ENCODE assay signal across 8 mouse cellular contexts in genomic region chrX:162761716-162762395, GRCm38 (mm10). TPM values are rescaled to one million over a fixed set of nuclear protein-coding genes. Genes with fewer than 3 reads are reported as not detected.
DNase-seq lines count a peak whose midpoint lies in the region; ATAC-seq and TF ChIP-seq lines count a peak whose summit lies in the region.

No protein-coding gene starts in this region.

- H3K4me2 ChIP-seq in midbrain, embryonic 13.5 days (replicated peaks): peak overlapping the region; percentile 58

- H3K4me3 ChIP-seq in left cerebral cortex, adult 2 months: peak overlapping the region; percentile 62
- H3K4me3 ChIP-seq in midbrain, embryonic 13.5 days (replicated peaks): peak overlapping the region; percentile 58

- no peaks in the 10 kb centered on the region for H3K9me3 ChIP-seq in midbrain, embryonic 13.5 days

- TF ChIP-seq CTCF in left cerebral cortex, adult 2 months (IDR thresholded peaks at IDR 0.05): no peak

- DNase-seq in left cerebral cortex, adult 2 months (ENCODE audit: extremely low spot score in 1 of 2, low spot score in 2 of 2): peak in 1 of 2 experiments; percentile 8
- no peak for DNase-seq in left cerebral cortex, adult 11 months (ENCODE audit: low spot score)
- peak; percentile 40 for DNase-seq in adipocyte (ENCODE audit: low spot score)
- DNase-seq in induced T-regulatory cell, adult 2 months (ENCODE audit: low read depth): peak; percentile 39
- DNase-seq in gastrocnemius, postnatal 36 days: no peak
- DNase-seq in right cerebral cortex, postnatal 4 days: no peak
- DNase-seq in spleen, adult 18-20 months: no peak

- intact Hi-C loops in left cerebral cortex, adult 2 months (cut with DNase I): loop anchor here (5.0 kb wide), 2 partner anchors 40 to 235 kb away; no protein-coding TSS in a partner anchor
- intact Hi-C loops in gastrocnemius, postnatal 36 days (cut with DNase I): no loop called here

- peaks cover 12% of the 10 kb centered on the region for H3K4me1 ChIP-seq in midbrain, embryonic 13.5 days (replicated peaks)

- ATAC-seq in midbrain, embryonic 13.5 days: no peak

- 50% methylated on average over 9 of the region's 9 CpGs for WGBS in midbrain, embryonic 13.5 days

- H3K9ac ChIP-seq in midbrain, embryonic 13.5 days (replicated peaks): peak overlapping the region; percentile 72

- H3K36me3 ChIP-seq in midbrain, embryonic 13.5 days: no peaks in the 10 kb centered on the region

- H3K27me3 ChIP-seq in midbrain, embryonic 13.5 days: no peaks in the 10 kb centered on the region

- no peak overlapping the region for H3K27ac ChIP-seq in left cerebral cortex, adult 2 months
- H3K27ac ChIP-seq in midbrain, embryonic 13.5 days: no peak overlapping the region

RNA-seq across cellular contexts. Expression of gene Rbbp7, which starts 1.7 kb away (rescaled TPM):
- total RNA-seq in left cerebral cortex, adult 2 months (2021): 100 to 1,000 TPM; 137 to 155 TPM
- 210 and 217 TPM in 2 replicates for polyA plus RNA-seq in midbrain, embryonic 13.5 days (2015; fragmentation: Nextera tagmentation; extraction: Ambion mirVana)
- 10 to 100 TPM; 73.8 to 88.7 TPM for total RNA-seq in gastrocnemius, postnatal 36 days (2021)

Comparison
In these comparisons a context has a peak if more than half of its experiments do, and no peak if none do; other contexts are left out.
1. DNase-seq: peak in adipocyte (single experiment) and induced T-regulatory cell, adult 2 months (single experiment); none in left cerebral cortex, adult 11 months (single experiment), gastrocnemius, postnatal 36 days (0 of 2), right cerebral cortex, postnatal 4 days (single experiment) and spleen, adult 18-20 months (0 of 2).